Mouse (Mus musculus) adrenal gland, postnatal 0 days (tissue): ENCODE results near the gene Med9. TPM values are rescaled to one million over a fixed set of nuclear protein-coding genes. Genes with fewer than 3 reads are reported as not detected.

Source experiments
- polyA plus RNA-seq: library from polyadenylated mRNA; unstranded; fragments of >200 nt; fragmentation: Nextera tagmentation; extraction: Ambion mirVana; gene quantifications from 2 replicates; pipeline ENCODE4 v1.2.1, GENCODE M21; 2015

Gene Med9
- 31.6 and 50.5 TPM in 2 replicates for polyA plus RNA-seq

GRCm38 (mm10) chr11:59947752-59948400, at the start of gene Med9:
TSS of gene Med9 (plus strand) at chr11:59948206.

GRCm38 (mm10) chr11:59964818-59965217, 16.8 kb downstream of the Med9 start, which contains the start of gene Rasd1:
TSS of gene Rasd1 (minus strand) at chr11:59964944.

Other genes starting within 250 kb of the Med9 start
- gene Pld6, start 160.6 kb upstream of the Med9 start, polyA plus RNA-seq, result 3.6 and 8.9 TPM in 2 replicates
- gene Flcn, start 138.2 kb upstream of the Med9 start, polyA plus RNA-seq, result 17.0 and 35.9 TPM in 2 replicates
- 36.9 and 57.5 TPM in 2 replicates for gene Nt5m, start 108.8 kb upstream of the Med9 start, polyA plus RNA-seq
- 151 and 163 TPM in 2 replicates for gene Cops3, start 108.4 kb upstream of the Med9 start, polyA plus RNA-seq
- gene Rasd1, start 16.7 kb downstream of the Med9 start, polyA plus RNA-seq, result 8.8 and 15.5 TPM in 2 replicates
- 20.9 and 27.5 TPM in 2 replicates for gene Pemt, start 98.3 kb downstream of the Med9 start, polyA plus RNA-seq
- 16.8 and 17.8 TPM in 2 replicates for gene Rai1, start 156.8 kb downstream of the Med9 start, polyA plus RNA-seq